Mouse (Mus musculus) heart, adult 2 months (tissue): ENCODE data around the gene Olfr670.

ENCODE experiments used
- CTCF ChIP-seq: fragments of 200-600 bp; IDR thresholded peaks from 2 replicates; pipeline ENCODE4 v1.8.1; 2022; ENCODE audit warnings: antibody characterized with exemption, mild to moderate bottlenecking, moderate library complexity
- EP300 ChIP-seq: fragments of 200-500 bp; IDR thresholded peaks from 2 replicates; pipeline ENCODE4 v1.6.1; 2011; ENCODE audit warnings: low read depth, low read length, control low read depth; ENCODE audit not compliant: insufficient read depth
- POLR2A ChIP-seq: fragments of 200-500 bp; IDR thresholded peaks from 2 replicates; pipeline ENCODE4 v1.6.1; 2011; ENCODE audit warnings: mild to moderate bottlenecking, low read depth, low read length, control low read depth; ENCODE audit not compliant: insufficient read depth

DNA sequence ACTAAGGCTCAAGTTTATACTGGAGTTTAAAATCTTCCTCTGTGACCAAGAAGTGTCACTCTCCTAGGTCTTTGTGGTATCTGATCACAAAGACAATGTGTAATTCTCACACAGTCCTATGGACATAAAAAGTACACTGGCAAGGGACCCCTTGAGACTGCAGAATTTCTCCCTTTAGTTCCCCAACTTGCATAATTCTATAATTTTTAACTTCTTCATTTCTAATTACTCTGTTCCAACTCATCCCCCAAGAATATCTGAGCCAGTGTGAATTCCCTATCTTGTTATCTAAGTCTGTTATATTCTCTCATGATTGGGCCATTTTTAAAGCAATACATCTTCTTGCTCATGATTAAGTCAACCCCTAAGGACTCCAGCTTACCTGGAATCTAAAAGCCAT is 39.5 kb upstream of the Olfr670 start, which contains the start of gene Olfr672:
- TF ChIP-seq CTCF: no peak
- TF ChIP-seq EP300: no peak
- no peak for TF ChIP-seq POLR2A
